Mouse (Mus musculus) lung, postnatal 0 days (tissue): Measurements from ENCODE around the gene Mef2c.

Experiments
- CTCF ChIP-seq: IDR thresholded peaks from 2 replicates; pipeline ENCODE4 v1.5.1; 2016; ENCODE audit warnings: antibody characterized with exemption, mild to moderate bottlenecking
- EP300 ChIP-seq: IDR thresholded peaks from 2 replicates; pipeline ENCODE4 v1.6.1; 2016; ENCODE audit warnings: antibody characterized with exemption, mild to moderate bottlenecking, control low read depth

- TF ChIP-seq CTCF (no peak), EP300 (no peak)
These were observed 147.0 kb downstream of the Mef2c start for GRCm38 (mm10) chr13:83650807-83651206.
